Comparison of ENCODE assay signal across 26 mouse cellular contexts in genomic region chr2:13229686-13230085, GRCm38 (mm10). TPM values are rescaled to one million over a fixed set of nuclear protein-coding genes. Genes with fewer than 3 reads are reported as not detected.
DNase-seq lines count a peak whose midpoint lies in the region; ATAC-seq and TF ChIP-seq lines count a peak whose summit lies in the region.
"Had no signal": no experiment of that assay in that cellular context is flagged by ENCODE, and none has a peak within 500 bp of the region (broad histone marks: within the 10 kb centered on the region; RNA-seq: fewer than 3 reads in every experiment).

No protein-coding gene starts in this region.

- H3K4me2 ChIP-seq in liver, embryonic 12.5 days, result no peak overlapping the region
- no peak overlapping the region for H3K4me2 ChIP-seq in myocyte (ENCODE audit: low read depth)
- H3K4me2 ChIP-seq: embryonic facial prominence, embryonic 13.5 days; heart, embryonic 13.5 days; hindbrain, embryonic 12.5 days had no signal

- no peak overlapping the region for H3K4me3 ChIP-seq in liver, adult 2 months (ENCODE audit: insufficient read depth, low read depth, low read length)
- no peak overlapping the region for H3K4me3 ChIP-seq in liver, embryonic 12.5 days
- H3K4me3 ChIP-seq in C2C12 (ENCODE audit: insufficient read depth, poor library complexity, severe bottlenecking) (no peak overlapping the region), myocyte (no peak overlapping the region)
- no peak overlapping the region for H3K4me3 ChIP-seq in brown adipose tissue, adult 24 weeks (ENCODE audit: insufficient read depth, low read depth, low read length)
- H3K4me3 ChIP-seq: embryonic facial prominence, embryonic 13.5 days; forebrain, embryonic 10.5 days; heart, embryonic 13.5 days; hindbrain, embryonic 12.5 days had no signal

- TF ChIP-seq CTCF in liver, adult 2 months (IDR thresholded peaks at IDR 0.05; ENCODE audit: low read depth, low read length), result no peak
- TF ChIP-seq CTCF in C2C12 (IDR thresholded peaks at IDR 0.05; ENCODE audit: control insufficient read depth, insufficient read depth, insufficient read length), result no peak

- H3K36me3 ChIP-seq in liver, adult 2 months (ENCODE audit: control insufficient read depth, insufficient read depth, low read length), result no peaks in the 10 kb centered on the region
- no peaks in the 10 kb centered on the region for H3K36me3 ChIP-seq in liver, embryonic 12.5 days
- H3K36me3 ChIP-seq in C2C12 (ENCODE audit: control insufficient read depth, insufficient read depth), result no peaks in the 10 kb centered on the region
- H3K36me3 ChIP-seq in myocyte (ENCODE audit: control insufficient read depth, insufficient read depth), result no peaks in the 10 kb centered on the region
- H3K36me3 ChIP-seq: embryonic facial prominence, embryonic 13.5 days; forebrain, embryonic 10.5 days; hindbrain, embryonic 12.5 days had no signal

- H3K27ac ChIP-seq in liver, adult 2 months (replicated peaks; ENCODE audit: insufficient read depth, low read depth, low read length), result no peak overlapping the region
- no peak overlapping the region for H3K27ac ChIP-seq in liver, embryonic 12.5 days
- H3K27ac ChIP-seq in brown adipose tissue, adult 24 weeks (replicated peaks; ENCODE audit: low read depth, low read length), result 0 out of 2 replicates have a peak overlapping the region, but pooled peaks have one; percentile 20
- H3K27ac ChIP-seq: embryonic facial prominence, embryonic 13.5 days; forebrain, embryonic 10.5 days; heart, embryonic 13.5 days; hindbrain, embryonic 12.5 days had no signal

- no peaks in the 10 kb centered on the region; the same call in 1 of the 2 replicates for H3K79me2 ChIP-seq in liver, adult 2 months (ENCODE audit: control insufficient read depth, insufficient read depth, low read length)
- H3K79me2 ChIP-seq in C2C12 (ENCODE audit: control insufficient read depth, insufficient read depth), result no peaks in the 10 kb centered on the region
- no peaks in the 10 kb centered on the region for H3K79me2 ChIP-seq in myocyte (ENCODE audit: control insufficient read depth, insufficient read depth)

- H3K9ac ChIP-seq in liver, adult 2 months (ENCODE audit: low read depth, low read length), result no peak overlapping the region
- H3K9ac ChIP-seq in liver, embryonic 12.5 days, result no peak overlapping the region
- H3K9ac ChIP-seq: embryonic facial prominence, embryonic 13.5 days; heart, embryonic 13.5 days; hindbrain, embryonic 12.5 days had no signal

- no peaks in the 10 kb centered on the region for H3K4me1 ChIP-seq in liver, adult 2 months (ENCODE audit: control insufficient read depth, insufficient read depth, low read length)
- peaks cover 9% of the 10 kb centered on the region for H3K4me1 ChIP-seq in liver, embryonic 12.5 days
- H3K4me1 ChIP-seq in brown adipose tissue, adult 24 weeks (ENCODE audit: control insufficient read depth, insufficient read depth, insufficient read length, low read length), result 0 out of 2 replicates have a peak, but pooled peaks cover 4% of the 10 kb centered on the region

- TF ChIP-seq POLR2A in liver, adult 2 months (IDR thresholded peaks at IDR 0.05; ENCODE audit: extremely low read depth, insufficient read depth, low read length), result no peak
- TF ChIP-seq POLR2A in myocyte (IDR thresholded peaks at IDR 0.05; ENCODE audit: insufficient read length, low read depth), result no peak

- DNase-seq in liver, adult 2 months (ENCODE audit: extremely low read depth, low read depth, low spot score), result peak; percentile 15
- no peak for DNase-seq in urinary bladder, adult 18-20 months (ENCODE audit: low spot score in 2 of 2)
- no peak for DNase-seq in left cerebral cortex, adult 18-20 months (ENCODE audit: low spot score in 2 of 2)
- DNase-seq in urinary bladder, postnatal 25 days (ENCODE audit: low spot score), result no peak
- DNase-seq: adrenal gland, adult 2 months; adrenal gland, postnatal 25 days; B cell, adult 2 months; cerebellum, adult 11-12 months; cerebellum, adult 9-10 months; cerebellum, postnatal 25 days; gastrocnemius, postnatal 10 days; heart, postnatal 36 days had no signal

- H3K27me3 ChIP-seq in liver, adult 2 months (ENCODE audit: control insufficient read depth, insufficient read depth, low read length), result no peaks in the 10 kb centered on the region
- no peaks in the 10 kb centered on the region for H3K27me3 ChIP-seq in liver, embryonic 12.5 days (replicated peaks)
- no peaks in the 10 kb centered on the region for H3K27me3 ChIP-seq in C2C12 (ENCODE audit: control insufficient read depth, insufficient read depth, insufficient read length)
- no peaks in the 10 kb centered on the region for H3K27me3 ChIP-seq in myocyte (ENCODE audit: control insufficient read depth, insufficient read depth, insufficient read length)
- H3K27me3 ChIP-seq: embryonic facial prominence, embryonic 13.5 days; heart, embryonic 13.5 days; hindbrain, embryonic 12.5 days; Patski had no signal

- H3K9me3 ChIP-seq in liver, embryonic 12.5 days (replicated peaks), result no peaks in the 10 kb centered on the region
- H3K9me3 ChIP-seq: embryonic facial prominence, embryonic 13.5 days; forebrain, embryonic 10.5 days; heart, embryonic 13.5 days; hindbrain, embryonic 12.5 days had no signal

- no peak for ATAC-seq in liver, embryonic 12.5 days
- ATAC-seq: activated CD4-positive, CD25-positive, alpha-beta regulatory T cell, adult 4 months; forebrain, embryonic 14.5 days; hindbrain, embryonic 16.5 days; inflammation-experienced regulatory T-cells, adult 6 months; intestine, postnatal 0 days; Patski had no signal

- 89% methylated on average over 3 of the region's 3 CpGs for WGBS in liver, adult 2 months
- 66% methylated on average over 3 of the region's 3 CpGs for WGBS in liver, embryonic 12.5 days (ENCODE audit: insufficient replicate concordance)

- no peaks in the 10 kb centered on the region for H3K79me3 ChIP-seq in C2C12 (ENCODE audit: low read depth)

- H3ac ChIP-seq in C2C12 (ENCODE audit: control insufficient read depth, insufficient read length, low read depth) (no peak overlapping the region), myocyte (ENCODE audit: control insufficient read depth, insufficient read length) (no peak overlapping the region)

TF ChIP-seq in C2C12, 6 proteins besides CTCF, POLR2A, EP300 and RAD21:
- TF ChIP-seq FOSL1 (IDR thresholded peaks at IDR 0.05; ENCODE audit: insufficient read depth, low read length, poor library complexity, severe bottlenecking) (peak; percentile 42), MYOD1 (IDR thresholded peaks at IDR 0.05; ENCODE audit: control insufficient read depth, insufficient read length, low read depth) (peak; percentile 42), MYOG (IDR thresholded peaks at IDR 0.05; ENCODE audit: control insufficient read depth, extremely low read depth, insufficient read length) (no peak), MAX (IDR thresholded peaks at IDR 0.05) (peak; percentile 88), USF1 (IDR thresholded peaks at IDR 0.05; ENCODE audit: low read depth) (peak; percentile 90), CEBPB (IDR thresholded peaks at IDR 0.05; ENCODE audit: low read depth) (no peak)

TF ChIP-seq in myocyte, 11 proteins besides CTCF, POLR2A, EP300 and RAD21:
- no peak for TF ChIP-seq SRF (IDR thresholded peaks at IDR 0.05; ENCODE audit: control insufficient read depth, insufficient read length, low read depth)
- no peak for TF ChIP-seq TCF3 (IDR thresholded peaks at IDR 0.05; ENCODE audit: insufficient read length, low read depth)
- no peak for TF ChIP-seq CEBPB (IDR thresholded peaks at IDR 0.05; ENCODE audit: insufficient read depth, poor library complexity, severe bottlenecking)
- peak; percentile 40 for TF ChIP-seq MAX (IDR thresholded peaks at IDR 0.05; ENCODE audit: low read depth)
- TF ChIP-seq REST (IDR thresholded peaks at IDR 0.05; ENCODE audit: insufficient read depth, insufficient read length), result no peak
- TF ChIP-seq MYOG (IDR thresholded peaks at IDR 0.05; ENCODE audit: control insufficient read depth in 1 of 3, insufficient read depth in 1 of 3, insufficient read length in 2 of 3, low read depth in 2 of 3), result peak in 1 of 3 experiments; percentile 38
- TF ChIP-seq TCF12 (IDR thresholded peaks at IDR 0.05; ENCODE audit: insufficient read depth, poor library complexity, severe bottlenecking), result no peak
- TF ChIP-seq MYOD1 (IDR thresholded peaks at IDR 0.05; ENCODE audit: control insufficient read depth in 1 of 3, insufficient read length in 2 of 3, low read depth in 2 of 3), result peak in 1 of 3 experiments; percentile 9
- TF ChIP-seq E2F4 (IDR thresholded peaks at IDR 0.05; ENCODE audit: insufficient read depth), result no peak
- peak; percentile 83 for TF ChIP-seq USF1 (IDR thresholded peaks at IDR 0.05; ENCODE audit: low read depth)
- TF ChIP-seq POLR2AphosphoS2 (IDR thresholded peaks at IDR 0.05; ENCODE audit: insufficient read length, low read depth), result no peak
TF ChIP-seq in myocyte: peak in this region for 4.

RNA-seq across cellular contexts. Expression of gene Rsu1, which starts 41.5 kb away (rescaled TPM):
- total RNA-seq in liver, adult 2 months (2014; rRNA removed), result 31.5 and 34.9 TPM in 2 replicates
- 17.9 and 26.8 TPM in 2 replicates for polyA plus RNA-seq in liver, adult 2 months (2012; rRNA removed)
- 98.7 and 105 TPM in 2 replicates for polyA plus RNA-seq in liver, embryonic 12.5 days (2016; fragmentation: Nextera tagmentation; extraction: Ambion mirVana)
- polyA plus RNA-seq in C2C12 (2012; fragmentation: generic; extraction: Trizol) (104 TPM), myocyte (2012; fragmentation: generic; extraction: Trizol) (81.5 TPM)
- 59.4 and 65.8 TPM in 2 replicates for polyA plus RNA-seq in brown adipose tissue, adult 24 weeks (2012; ENCODE audit: insufficient read depth, insufficient read length, missing spikeins)
- 10 to 100 TPM; 24.5 to 31.1 TPM for total RNA-seq in left cerebral cortex, adult 18-20 months (2021)
